Mouse (Mus musculus): ENCODE data around the gene Dcaf17. TPM values are rescaled to one million over a fixed set of nuclear protein-coding genes. Genes with fewer than 3 reads are reported as not detected.

The Dcaf17 gene
- polyA plus RNA-seq (2012; fragmentation: generic; extraction: Trizol) = 2.0 TPM
- long read RNA-seq, experiment 1, full-length matches to known transcripts = 6 of 10 reads
- long read RNA-seq, experiment 1, partial matches to known transcripts = 0 of 10 reads
- long read RNA-seq, experiment 1, other reads (novel, unspliced or antisense) = 4 of 10 reads
- long read RNA-seq, experiment 2, full-length matches to known transcripts = 33 of 46 reads
- long read RNA-seq, experiment 2, partial matches to known transcripts = 0 of 46 reads
- long read RNA-seq, experiment 2, other reads (novel, unspliced or antisense) = 13 of 46 reads

DNA sequence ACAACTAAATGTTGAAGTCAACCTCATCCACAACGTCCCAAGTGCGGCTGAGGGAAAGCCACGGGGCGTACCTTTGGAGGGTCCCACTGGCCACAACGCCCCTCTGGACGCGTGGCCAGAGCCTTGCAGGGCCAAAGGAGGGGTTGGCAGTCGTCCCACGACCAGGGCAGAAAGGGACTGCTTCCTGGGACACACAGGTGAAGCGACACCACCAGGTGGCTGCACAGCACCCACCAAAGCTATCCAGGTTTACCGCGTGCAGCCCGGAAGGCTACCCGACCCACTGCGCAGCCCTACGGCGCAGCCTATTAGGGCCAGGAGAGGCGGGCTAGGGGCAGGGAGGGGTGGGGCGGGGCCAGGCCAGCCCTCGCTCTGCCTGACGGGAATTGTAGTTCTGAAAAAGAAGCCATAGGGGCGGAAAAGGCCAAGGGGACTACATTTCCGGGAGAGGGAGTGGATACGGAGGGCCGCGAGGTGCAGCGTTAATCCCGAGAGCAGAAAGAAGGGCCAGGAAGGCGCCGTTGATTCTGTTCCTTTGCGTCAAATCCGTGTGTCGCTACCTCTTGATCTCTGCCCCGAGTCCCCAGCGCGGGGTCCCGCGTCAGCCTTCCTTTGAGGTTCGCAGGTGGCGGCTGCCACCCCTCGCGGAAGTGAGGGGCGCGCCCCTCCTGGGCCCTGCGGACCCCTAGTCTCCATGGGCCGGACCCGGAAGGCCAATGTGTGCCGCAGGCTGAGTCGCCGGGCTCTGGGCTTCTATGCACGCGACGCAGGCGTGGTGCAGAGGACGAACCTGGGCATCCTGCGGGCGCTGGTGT lies at the start of gene Dcaf17, which contains the start of gene Mettl8:
Gene Dcaf17, plus strand, starts transcription at position 29 of the 815 bp plus-strand sequence.
Gene Mettl8, minus strand, starts transcription at position 284 of the 815 bp plus-strand sequence.
- TF ChIP-seq CTCF (IDR thresholded peaks at IDR 0.05; ENCODE audit: control insufficient read depth, insufficient read depth, insufficient read length) (no peak), MAX (IDR thresholded peaks at IDR 0.05) (peak; percentile 60), FOSL1 (IDR thresholded peaks at IDR 0.05; ENCODE audit: insufficient read depth, low read length, poor library complexity, severe bottlenecking) (no peak), USF1 (IDR thresholded peaks at IDR 0.05; ENCODE audit: low read depth) (peak; percentile 36), CEBPB (IDR thresholded peaks at IDR 0.05; ENCODE audit: low read depth) (no peak), MYOG (IDR thresholded peaks at IDR 0.05; ENCODE audit: control insufficient read depth, extremely low read depth, insufficient read length) (no peak), MYOD1 (IDR thresholded peaks at IDR 0.05; ENCODE audit: control insufficient read depth, insufficient read length, low read depth) (no peak)
- H3K79me2 ChIP-seq (ENCODE audit: control insufficient read depth, insufficient read depth) = peaks cover 20% of the 10 kb centered on the region
- H3K27me3 ChIP-seq (ENCODE audit: control insufficient read depth, insufficient read depth, insufficient read length) = no peaks in the 10 kb centered on the region
- H3K4me3 ChIP-seq (ENCODE audit: insufficient read depth, poor library complexity, severe bottlenecking) = peak within 1 kb of the TSS; percentile 86
- H3K36me3 ChIP-seq (ENCODE audit: control insufficient read depth, insufficient read depth) = no peaks in the 10 kb centered on the region
- H3ac ChIP-seq (ENCODE audit: control insufficient read depth, insufficient read length, low read depth) = peak within 1 kb of the TSS; percentile 92
- peaks cover 12% of the 10 kb centered on the region for H3K79me3 ChIP-seq (ENCODE audit: low read depth)

DNA sequence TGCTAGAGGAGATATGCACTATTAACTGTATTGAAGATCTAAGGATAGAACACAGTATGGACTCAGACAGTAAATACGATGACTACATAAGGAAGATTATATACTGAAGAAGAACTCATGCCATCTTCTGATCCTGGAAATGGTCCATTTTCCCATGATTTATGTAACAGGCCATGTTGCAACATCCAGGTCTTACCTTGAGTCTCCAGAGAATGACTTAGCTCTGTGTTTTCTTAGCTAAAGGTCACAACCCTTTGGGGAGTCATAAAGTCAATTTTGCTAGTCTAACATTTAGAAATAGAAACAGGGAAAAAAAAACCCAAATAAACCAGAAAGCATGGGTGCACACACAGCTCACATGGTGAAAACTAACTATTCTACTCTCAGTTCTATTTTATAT lies 43.3 kb upstream of the Dcaf17 start:
- Histone ChIP-seq H3K79me2 (ENCODE audit: control insufficient read depth, insufficient read depth) (no peaks in the 10 kb centered on the region), H3K79me3 (ENCODE audit: low read depth) (no peaks in the 10 kb centered on the region), H3K27me3 (ENCODE audit: control insufficient read depth, insufficient read depth, insufficient read length) (no peaks in the 10 kb centered on the region), H3K4me3 (ENCODE audit: insufficient read depth, poor library complexity, severe bottlenecking) (no peak overlapping the region), H3ac (ENCODE audit: control insufficient read depth, insufficient read length, low read depth) (no peak overlapping the region), H3K36me3 (ENCODE audit: control insufficient read depth, insufficient read depth) (no peaks in the 10 kb centered on the region)
- TF ChIP-seq USF1 (IDR thresholded peaks at IDR 0.05; ENCODE audit: low read depth) = no peak
- TF ChIP-seq MAX (IDR thresholded peaks at IDR 0.05) = no peak
- TF ChIP-seq CEBPB (IDR thresholded peaks at IDR 0.05; ENCODE audit: low read depth) = no peak

DNA sequence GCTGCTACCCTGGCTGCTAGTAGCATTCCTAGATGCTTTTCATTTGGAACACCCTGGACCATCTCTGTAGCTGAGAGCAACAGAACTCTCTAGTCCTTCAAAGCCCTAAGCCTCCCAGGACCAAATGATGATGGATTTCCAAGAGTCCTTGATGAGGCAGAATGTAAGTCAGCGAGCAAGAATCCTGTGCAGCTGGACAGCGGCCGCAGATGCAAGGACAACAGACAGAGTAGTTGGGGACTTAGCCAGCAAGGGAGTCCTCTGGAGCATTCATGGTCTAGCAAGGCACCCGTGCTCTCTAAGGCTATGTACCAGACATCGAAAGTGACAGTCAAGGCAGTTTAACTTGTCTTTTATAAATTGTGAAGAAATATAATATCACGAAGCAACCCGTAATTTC lies 41.6 kb upstream of the Dcaf17 start:
- no peaks in the 10 kb centered on the region for H3K36me3 ChIP-seq (ENCODE audit: control insufficient read depth, insufficient read depth)
- no peaks in the 10 kb centered on the region for H3K79me3 ChIP-seq (ENCODE audit: low read depth)
- H3ac ChIP-seq (ENCODE audit: control insufficient read depth, insufficient read length, low read depth) = no peak overlapping the region
- no peaks in the 10 kb centered on the region for H3K79me2 ChIP-seq (ENCODE audit: control insufficient read depth, insufficient read depth)
- H3K4me3 ChIP-seq (ENCODE audit: insufficient read depth, poor library complexity, severe bottlenecking) = no peak overlapping the region
- H3K27me3 ChIP-seq (ENCODE audit: control insufficient read depth, insufficient read depth, insufficient read length) = no peaks in the 10 kb centered on the region
- no peak for TF ChIP-seq FOSL1 (IDR thresholded peaks at IDR 0.05; ENCODE audit: insufficient read depth, low read length, poor library complexity, severe bottlenecking)
- TF ChIP-seq CEBPB (IDR thresholded peaks at IDR 0.05; ENCODE audit: low read depth) = no peak
- no peak for TF ChIP-seq MYOD1 (IDR thresholded peaks at IDR 0.05; ENCODE audit: control insufficient read depth, insufficient read length, low read depth)
- no peak for TF ChIP-seq MYOG (IDR thresholded peaks at IDR 0.05; ENCODE audit: control insufficient read depth, extremely low read depth, insufficient read length)
- TF ChIP-seq USF1 (IDR thresholded peaks at IDR 0.05; ENCODE audit: low read depth) = no peak
- TF ChIP-seq CTCF (IDR thresholded peaks at IDR 0.05; ENCODE audit: control insufficient read depth, insufficient read depth, insufficient read length) = no peak
- no peak for TF ChIP-seq MAX (IDR thresholded peaks at IDR 0.05)

DNA sequence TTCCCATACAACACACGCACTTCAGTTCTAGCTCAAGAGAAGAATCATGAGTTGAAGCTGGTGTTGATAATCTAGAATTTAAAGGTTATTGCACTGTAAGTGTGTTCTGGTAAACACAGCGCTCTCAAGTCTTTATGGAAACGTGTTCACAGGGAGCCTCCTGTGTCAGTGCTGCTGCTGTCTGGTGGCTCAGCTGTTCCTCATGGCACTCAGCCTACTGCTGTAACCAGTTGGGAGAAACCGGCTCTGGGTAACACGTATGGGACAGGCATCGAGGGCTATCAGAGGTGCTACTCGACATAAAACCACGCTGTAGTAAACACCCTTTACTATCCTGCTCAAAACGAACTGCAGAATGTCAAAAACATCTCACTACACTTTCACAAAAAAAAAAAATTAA lies 35.9 kb upstream of the Dcaf17 start:
- H3K79me2 ChIP-seq (ENCODE audit: control insufficient read depth, insufficient read depth) = no peaks in the 10 kb centered on the region
- no peaks in the 10 kb centered on the region for H3K27me3 ChIP-seq (ENCODE audit: control insufficient read depth, insufficient read depth, insufficient read length)
- TF ChIP-seq MYOD1 (IDR thresholded peaks at IDR 0.05; ENCODE audit: control insufficient read depth, insufficient read length, low read depth) = no peak
- H3K4me3 ChIP-seq (ENCODE audit: insufficient read depth, poor library complexity, severe bottlenecking) = no peak overlapping the region
- H3ac ChIP-seq (ENCODE audit: control insufficient read depth, insufficient read length, low read depth) = no peak overlapping the region
- no peaks in the 10 kb centered on the region for H3K79me3 ChIP-seq (ENCODE audit: low read depth)
- H3K36me3 ChIP-seq (ENCODE audit: control insufficient read depth, insufficient read depth) = no peaks in the 10 kb centered on the region

DNA sequence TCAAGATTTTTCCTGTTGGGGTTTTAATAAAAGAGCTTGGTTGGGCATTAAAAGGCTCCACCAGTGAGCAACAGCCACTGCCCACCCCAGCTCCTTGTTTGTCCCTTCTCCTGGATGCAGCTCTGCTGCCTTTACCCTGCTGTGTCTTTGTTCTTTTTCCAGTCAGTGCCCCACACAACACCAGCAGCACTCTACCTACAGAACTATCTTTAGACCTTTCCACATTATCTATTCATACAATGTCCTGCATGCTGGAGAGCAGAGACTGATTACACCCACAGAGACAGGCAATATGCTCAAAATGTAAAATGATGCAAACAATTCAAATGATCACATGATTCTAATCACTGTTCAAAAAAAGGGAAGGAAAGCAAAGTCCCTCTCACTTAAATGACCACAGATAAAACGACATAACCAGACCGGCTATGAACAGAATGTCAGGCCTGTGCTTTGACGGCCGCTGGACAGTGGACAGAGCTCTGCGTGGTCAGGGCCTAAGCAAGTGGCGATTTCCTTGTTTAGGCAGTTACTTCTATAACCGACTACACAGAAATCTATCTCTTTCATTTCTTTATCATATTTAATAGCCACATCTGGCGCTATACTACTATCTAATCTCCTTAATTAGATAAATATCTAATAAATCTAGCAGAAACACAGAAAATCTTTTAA lies 35.3 kb upstream of the Dcaf17 start:
- Histone ChIP-seq H3K4me3 (ENCODE audit: insufficient read depth, poor library complexity, severe bottlenecking) (no peak overlapping the region), H3K36me3 (ENCODE audit: control insufficient read depth, insufficient read depth) (no peaks in the 10 kb centered on the region), H3K79me2 (ENCODE audit: control insufficient read depth, insufficient read depth) (no peaks in the 10 kb centered on the region), H3K79me3 (ENCODE audit: low read depth) (no peaks in the 10 kb centered on the region), H3ac (ENCODE audit: control insufficient read depth, insufficient read length, low read depth) (no peak overlapping the region), H3K27me3 (ENCODE audit: control insufficient read depth, insufficient read depth, insufficient read length) (no peaks in the 10 kb centered on the region)
- TF ChIP-seq CTCF (IDR thresholded peaks at IDR 0.05; ENCODE audit: control insufficient read depth, insufficient read depth, insufficient read length) = no peak
- TF ChIP-seq MYOG (IDR thresholded peaks at IDR 0.05; ENCODE audit: control insufficient read depth, extremely low read depth, insufficient read length) = no peak
- no peak for TF ChIP-seq USF1 (IDR thresholded peaks at IDR 0.05; ENCODE audit: low read depth)
- no peak for TF ChIP-seq MYOD1 (IDR thresholded peaks at IDR 0.05; ENCODE audit: control insufficient read depth, insufficient read length, low read depth)
- TF ChIP-seq FOSL1 (IDR thresholded peaks at IDR 0.05; ENCODE audit: insufficient read depth, low read length, poor library complexity, severe bottlenecking) = no peak
- TF ChIP-seq CEBPB (IDR thresholded peaks at IDR 0.05; ENCODE audit: low read depth) = no peak
- no peak for TF ChIP-seq MAX (IDR thresholded peaks at IDR 0.05)
